Mouse (Mus musculus): Measurements from ENCODE around the gene Olfr60. TPM values are rescaled to one million over a fixed set of nuclear protein-coding genes. Genes with fewer than 3 reads are reported as not detected.

Olfr60 gene
- total RNA-seq (2021): not detected

GRCm38 (mm10) chr7:140361571-140361970 is at the start of gene Olfr60:
Gene Olfr60 (minus strand): TSS chr7:140361671.
- intact Hi-C loops (cut with DNase I): no loop called here
- no peak for DNase-seq (ENCODE audit: low spot score in 2 of 2)

GRCm38 (mm10) chr7:140402818-140403217 is 41.3 kb upstream of the Olfr60 start, which contains the start of gene Olfr531:
Gene Olfr531 (minus strand): TSS chr7:140402918.
- intact Hi-C loops (cut with DNase I): no loop called here
- no peak for DNase-seq (ENCODE audit: low spot score in 2 of 2)

GRCm38 (mm10) chr7:140376911-140377310 is 15.4 kb upstream of the Olfr60 start:
- intact Hi-C loops (cut with DNase I): no loop called here
- no peak for DNase-seq (ENCODE audit: low spot score in 2 of 2)

- intact Hi-C loops (cut with DNase I): no loop called here
- DNase-seq (ENCODE audit: low spot score in 2 of 2): no peak
Measured at GRCm38 (mm10) chr7:140376231-140376630, 14.8 kb upstream of the Olfr60 start, which contains the start of gene Olfr530. Gene Olfr530 (minus strand): TSS chr7:140376331.

GRCm38 (mm10) chr7:140374300-140374699 is 12.8 kb upstream of the Olfr60 start:
- intact Hi-C loops (cut with DNase I): no loop called here
- DNase-seq (ENCODE audit: low spot score in 2 of 2): no peak

GRCm38 (mm10) chr7:140333717-140334116 is 27.8 kb downstream of the Olfr60 start, which contains the start of gene Olfr527:
Gene Olfr527 (plus strand): TSS chr7:140334017.
- DNase-seq (ENCODE audit: low spot score in 2 of 2): no peak
- intact Hi-C loops (cut with DNase I): no loop called here

GRCm38 (mm10) chr7:140329766-140330304 is 31.6 kb downstream of the Olfr60 start:
- no peak for DNase-seq (ENCODE audit: low spot score in 2 of 2)
- intact Hi-C loops (cut with DNase I): loop anchor here (10.0 kb wide), 1 partner anchor 95 kb away; the partner anchor contains the start of gene Olfr532

- intact Hi-C loops (cut with DNase I): loop anchor here (10.0 kb wide), 1 partner anchor 104 kb away; the partner anchor contains the start of gene Olfr532
- no peak for DNase-seq (ENCODE audit: low spot score in 2 of 2)
Measured at GRCm38 (mm10) chr7:140321135-140321534, 40.3 kb downstream of the Olfr60 start.

- DNase-seq (ENCODE audit: low spot score in 2 of 2): no peak
- intact Hi-C loops (cut with DNase I): loop anchor here (10.0 kb wide), 1 partner anchor 104 kb away; the partner anchor contains the start of gene Olfr532
Measured at GRCm38 (mm10) chr7:140320558-140320957, 40.9 kb downstream of the Olfr60 start, which contains the start of gene Olfr525. Gene Olfr525 (plus strand): TSS chr7:140320858.

- intact Hi-C loops (cut with DNase I): loop anchor here (10.0 kb wide), 1 partner anchor 105 kb away; the partner anchor contains the start of gene Olfr532
- DNase-seq (ENCODE audit: low spot score in 2 of 2): no peak
Measured at GRCm38 (mm10) chr7:140319861-140320385, 41.5 kb downstream of the Olfr60 start.

GRCm38 (mm10) chr7:140299416-140299815 is 62.1 kb downstream of the Olfr60 start:
- DNase-seq (ENCODE audit: low spot score in 2 of 2): no peak
- intact Hi-C loops (cut with DNase I): no loop called here

GRCm38 (mm10) chr7:140296876-140297275 is 64.6 kb downstream of the Olfr60 start:
- DNase-seq (ENCODE audit: low spot score in 2 of 2): no peak
- intact Hi-C loops (cut with DNase I): no loop called here

- no peak for DNase-seq (ENCODE audit: low spot score in 2 of 2)
- intact Hi-C loops (cut with DNase I): no loop called here
Measured at GRCm38 (mm10) chr7:140295746-140296145, 65.7 kb downstream of the Olfr60 start.

Other genes with a start within 250 kb of the Olfr60 start
- 1 to 10 TPM; 5.2 to 5.3 TPM for gene Paox, start 245.9 kb downstream of the Olfr60 start, total RNA-seq (2021)
- 10 to 100 TPM; 46.1 to 49.0 TPM for gene Echs1, start 245.2 kb downstream of the Olfr60 start, total RNA-seq (2021)
- 10 to 100 TPM; 22.4 TPM for gene Mtg1, start 224.1 kb downstream of the Olfr60 start, total RNA-seq (2021)
- gene Sprn, start 206.8 kb downstream of the Olfr60 start, total RNA-seq (2021): 100 to 1,000 TPM; 160 to 172 TPM
- not detected for gene Olfr522, start 196.9 kb downstream of the Olfr60 start, total RNA-seq (2021)
- not detected for gene Olfr523, start 188.5 kb downstream of the Olfr60 start, total RNA-seq (2021)
- gene Olfr524, start 155.7 kb downstream of the Olfr60 start, total RNA-seq (2021): not detected
- gene Cd163l1, start 143.4 kb downstream of the Olfr60 start, total RNA-seq (2021): not detected
- under 1 TPM in 1 of 2 experiments, not detected in 1; 0.16 TPM for gene 5830411N06Rik, start 114.4 kb downstream of the Olfr60 start, total RNA-seq (2021)
- gene Olfr525, start 40.8 kb downstream of the Olfr60 start, total RNA-seq (2021): not detected
- gene Olfr527, start 27.7 kb downstream of the Olfr60 start, total RNA-seq (2021): not detected
- gene Olfr530, start 14.7 kb upstream of the Olfr60 start, total RNA-seq (2021): not detected
- not detected for gene Olfr531, start 41.2 kb upstream of the Olfr60 start, total RNA-seq (2021)
- not detected for gene Olfr532, start 60.0 kb upstream of the Olfr60 start, total RNA-seq (2021)
- gene Olfr533, start 101.7 kb upstream of the Olfr60 start, total RNA-seq (2021): not detected
- gene Olfr535, start 122.5 kb upstream of the Olfr60 start, total RNA-seq (2021): not detected
- not detected for gene Olfr536, start 145.7 kb upstream of the Olfr60 start, total RNA-seq (2021)
- not detected for gene Olfr538, start 206.2 kb upstream of the Olfr60 start, total RNA-seq (2021)
- gene Olfr46, start 239.6 kb upstream of the Olfr60 start, total RNA-seq (2021): under 1 TPM in 1 of 2 experiments, not detected in 1; 0.09 TPM